Mouse (Mus musculus) layer of hippocampus, postnatal 14 days (tissue): Measurements from ENCODE around the gene Ftl1. TPM values are rescaled to one million over a fixed set of nuclear protein-coding genes. Genes with fewer than 3 reads are reported as not detected.
"Not testable (repeated sequence)": the region's sequence is repeated elsewhere in the genome, so short reads cannot be mapped to it uniquely, and the experiment has no call there.

Experiments used
- DNase-seq, 2 experiments: peaks; one replicate each; pipeline ENCODE4 v3.0.0; 2021 to 2022; ENCODE audit warnings: low spot score in 2 of 2, mixed read lengths in 1 of 2
- total RNA-seq, 2 experiments: library from RNA; stranded (reverse); gene quantifications; 2 replicates each; pipeline ENCODE4 v1.2.3; 2021

Ftl1 gene
- total RNA-seq, 2 experiments from 2014 or later = 300 to 331 TPM

- DNase-seq = no peak
Observed at GRCm38 (mm10) chr7:45478774-45479173, 19.1 kb upstream of the Ftl1 start.

- peak; percentile 52 to 66 for DNase-seq
Observed at GRCm38 (mm10) chr7:45477003-45477402, 17.3 kb upstream of the Ftl1 start.

GRCm38 (mm10) chr7:45476453-45476852 lies 16.8 kb upstream of the Ftl1 start:
- DNase-seq = no peak

GRCm38 (mm10) chr7:45475291-45475969 lies 15.7 kb upstream of the Ftl1 start:
- DNase-seq = no peak

GRCm38 (mm10) chr7:45470869-45471268 lies 11.2 kb upstream of the Ftl1 start:
- DNase-seq = peak; percentile 63 to 76

- DNase-seq = no peak
Observed at GRCm38 (mm10) chr7:45467090-45467670, 7.5 kb upstream of the Ftl1 start.

GRCm38 (mm10) chr7:45466283-45467089 lies 6.8 kb upstream of the Ftl1 start, which contains the start of gene Bax:
Gene Bax, minus strand, starts transcription at chr7:45466898.
- DNase-seq = peak; percentile 93 to 98

- peak in 1 of 2 experiments; percentile 63 for DNase-seq
Observed at GRCm38 (mm10) chr7:45465549-45465948, 5.9 kb upstream of the Ftl1 start.

GRCm38 (mm10) chr7:45465112-45465511 lies 5.4 kb upstream of the Ftl1 start:
- no peak for DNase-seq

GRCm38 (mm10) chr7:45463987-45464778 lies 4.5 kb upstream of the Ftl1 start:
- no peak for DNase-seq

GRCm38 (mm10) chr7:45462868-45463267 lies 3.2 kb upstream of the Ftl1 start:
- DNase-seq = not testable (repeated sequence)

GRCm38 (mm10) chr7:45462325-45462724 lies 2.6 kb upstream of the Ftl1 start:
- DNase-seq = no peak

- DNase-seq = no peak
Observed at GRCm38 (mm10) chr7:45461781-45462180, 2.1 kb upstream of the Ftl1 start.

GRCm38 (mm10) chr7:45461326-45461725 lies 1.6 kb upstream of the Ftl1 start:
- no peak for DNase-seq

GRCm38 (mm10) chr7:45460860-45461314 lies 1.2 kb upstream of the Ftl1 start:
- DNase-seq = no peak

- no peak for DNase-seq
Observed at GRCm38 (mm10) chr7:45460377-45460776, 693 bp upstream of the Ftl1 start.

- peak; percentile 78 to 85 for DNase-seq
Observed at GRCm38 (mm10) chr7:45458748-45459563, 728 bp downstream of the Ftl1 start.

- peak in 1 of 2 experiments; percentile 71 for DNase-seq
Observed at GRCm38 (mm10) chr7:45457204-45458060, 2.3 kb downstream of the Ftl1 start.

GRCm38 (mm10) chr7:45456721-45457203 lies 2.9 kb downstream of the Ftl1 start:
- no peak for DNase-seq
